Mouse (Mus musculus) ovary, postnatal 36 days (tissue): ENCODE results near the gene Myo5c.
"Not testable (repeated sequence)": the region's sequence is repeated elsewhere in the genome, so short reads cannot be mapped to it uniquely, and the experiment has no call there.

Experiments
- DNase-seq: peaks from one replicate; pipeline ENCODE4 v3.0.0; 2022; ENCODE audit warnings: low spot score, mixed read lengths

The Myo5c gene

GRCm38 (mm10) chr9:75244527-75244926, 12.7 kb downstream of the Myo5c start:
- DNase-seq, result no peak

DNA sequence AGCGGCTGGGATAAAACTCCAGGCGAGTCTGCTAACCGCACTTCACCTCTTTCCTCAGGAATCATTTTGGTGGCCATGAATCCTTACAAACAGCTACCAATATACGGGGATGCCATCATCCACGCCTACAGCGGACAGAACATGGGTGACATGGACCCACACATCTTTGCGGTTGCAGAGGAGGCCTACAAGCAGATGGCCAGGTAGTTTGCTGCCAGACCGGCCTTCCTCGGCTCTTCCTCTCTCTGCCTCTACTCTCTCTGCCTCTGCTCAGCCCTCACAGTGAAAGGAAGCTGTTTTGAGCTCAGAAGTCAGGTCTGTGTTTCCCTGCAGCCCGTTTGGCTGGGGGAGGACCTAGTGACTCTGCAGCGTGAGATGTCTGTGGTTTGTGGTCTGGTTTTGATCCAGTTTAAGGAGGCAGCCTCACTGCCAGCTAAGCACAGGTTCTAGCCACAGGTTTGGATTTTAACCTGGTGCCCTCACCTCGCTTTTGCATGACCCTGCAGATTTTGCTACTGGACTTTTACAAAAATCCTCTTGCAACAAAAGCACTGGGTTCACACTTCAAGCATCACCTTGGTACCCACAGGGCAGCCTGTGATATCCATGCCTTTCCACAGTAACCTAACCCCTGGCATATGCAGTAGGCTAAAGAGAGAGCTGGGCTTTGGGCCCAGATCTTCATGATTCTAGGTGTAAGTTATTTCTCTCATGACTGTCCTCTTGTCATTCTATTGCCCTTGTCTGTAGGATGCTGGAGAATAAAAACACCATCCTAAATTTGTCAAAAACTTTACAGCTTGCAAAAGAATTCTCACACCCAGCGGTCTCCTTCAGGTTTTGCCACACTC, 14.5 kb downstream of the Myo5c start:
- DNase-seq, result no peak

GRCm38 (mm10) chr9:75247870-75248269, 16.1 kb downstream of the Myo5c start:
- DNase-seq, result no peak

DNA sequence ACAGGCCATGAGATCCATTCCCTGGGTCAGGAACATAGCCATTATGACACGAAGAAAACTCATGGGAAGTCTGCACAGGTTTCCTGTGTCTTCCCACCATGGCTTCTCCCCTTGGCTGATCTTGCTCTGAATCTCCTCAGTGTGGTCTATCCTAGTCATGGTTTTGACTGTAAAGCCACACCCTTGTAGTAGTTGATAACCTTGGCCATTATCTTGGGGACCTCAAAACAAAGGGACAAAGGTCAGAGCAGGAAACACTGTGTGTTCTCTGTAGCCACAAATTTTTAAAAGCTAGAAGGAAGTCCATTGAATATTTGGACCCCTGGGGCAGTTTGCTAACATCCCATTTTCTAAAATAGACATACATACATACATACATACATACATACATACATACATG, 16.5 kb downstream of the Myo5c start:
- DNase-seq, result no peak

DNA sequence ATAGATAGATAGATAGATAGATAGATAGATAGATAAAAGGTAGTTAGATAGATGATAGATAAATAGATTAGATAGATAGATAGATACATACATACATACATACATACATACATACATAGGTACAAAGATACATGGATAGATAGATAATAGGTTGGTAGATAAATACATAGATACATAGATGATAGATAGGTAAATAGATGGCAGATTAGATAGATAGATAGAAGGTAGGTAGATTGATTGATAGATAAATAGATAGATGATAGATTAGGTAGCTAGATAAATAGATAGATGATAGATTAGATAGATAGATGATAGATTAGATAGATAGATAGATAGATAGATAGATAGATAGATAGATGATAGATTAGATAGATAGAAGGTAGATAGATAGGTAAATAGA, 17.1 kb downstream of the Myo5c start:
- DNase-seq, result no peak

GRCm38 (mm10) chr9:75253158-75253557, 21.3 kb downstream of the Myo5c start:
- not testable (repeated sequence) for DNase-seq

GRCm38 (mm10) chr9:75253766-75254165, 21.9 kb downstream of the Myo5c start:
- no peak for DNase-seq

- DNase-seq, result no peak
Observed at GRCm38 (mm10) chr9:75254196-75254955, 22.6 kb downstream of the Myo5c start.

DNA sequence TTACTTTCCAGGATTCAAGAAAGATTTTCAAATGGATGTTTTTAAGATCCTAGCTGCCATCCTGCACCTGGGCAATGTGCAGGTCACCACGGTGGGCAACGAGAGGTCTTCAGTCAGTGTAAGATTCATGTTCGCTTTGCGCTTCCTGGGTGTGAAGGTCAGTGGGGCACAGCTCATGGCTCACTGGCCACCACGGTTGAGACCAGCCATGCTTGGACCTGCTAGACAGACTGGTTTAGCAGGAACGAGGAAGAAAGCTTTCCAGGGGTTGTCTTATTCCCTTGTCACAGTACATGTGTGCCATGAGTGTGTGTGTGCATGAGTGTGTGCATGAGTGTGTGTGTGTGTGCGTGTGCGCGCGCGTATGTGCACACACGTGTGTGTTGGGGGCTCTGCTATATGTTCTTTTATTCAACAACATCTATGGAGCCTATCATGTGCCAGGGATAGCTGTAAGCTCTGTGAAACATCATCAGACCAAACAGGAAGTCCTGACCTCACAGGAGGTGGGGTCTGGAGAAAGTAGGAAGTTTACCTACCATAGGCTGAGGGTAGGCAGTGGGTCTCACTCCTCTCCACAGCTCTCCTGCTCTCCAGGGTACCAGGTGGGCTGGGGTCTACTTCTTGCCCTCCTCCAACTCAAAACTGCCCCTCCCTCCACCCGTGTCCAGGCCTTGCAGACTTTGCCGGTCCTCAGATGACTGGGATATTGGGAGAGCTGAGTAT, 24.2 kb downstream of the Myo5c start:
- no peak for DNase-seq

DNA sequence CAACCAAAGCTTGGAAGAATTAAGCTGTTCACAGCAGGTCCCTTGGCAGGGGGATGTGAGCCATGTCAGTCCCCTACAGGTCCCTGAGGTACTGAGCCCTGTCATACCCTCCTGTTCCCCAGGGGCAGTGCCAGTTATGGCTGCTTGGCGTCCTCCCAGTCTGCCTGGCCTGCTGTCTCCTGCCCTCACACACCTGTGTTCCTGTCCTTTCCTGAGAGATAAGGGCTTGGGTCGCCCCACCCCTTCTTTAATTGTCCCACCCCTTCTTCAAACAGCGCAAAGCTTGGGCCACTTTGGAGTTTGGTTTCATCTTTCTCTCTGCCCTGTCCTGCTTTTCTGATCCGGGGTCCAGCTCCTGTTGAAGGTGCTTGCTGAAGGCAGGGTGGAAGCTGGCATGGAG, 27.0 kb downstream of the Myo5c start:
- DNase-seq, result no peak

DNA sequence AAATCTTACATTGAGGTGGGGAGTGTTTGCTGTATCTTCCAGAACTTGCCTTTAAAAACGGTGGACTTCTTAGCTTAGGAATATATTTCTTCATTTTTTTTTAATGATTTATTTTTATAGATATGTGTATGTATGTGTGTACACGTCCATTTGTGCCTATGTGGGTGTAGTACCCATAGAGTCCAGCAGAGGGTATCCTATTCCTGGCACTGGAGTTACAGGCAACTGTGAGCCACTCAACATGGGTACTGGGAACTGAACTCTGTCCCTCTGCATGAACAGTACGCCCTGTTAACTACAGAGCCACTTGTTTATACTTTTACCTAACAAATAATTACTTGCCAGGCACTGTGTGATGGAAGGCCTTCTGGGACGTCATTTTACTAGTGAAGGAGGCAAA, 27.8 kb downstream of the Myo5c start:
- DNase-seq, result no peak

GRCm38 (mm10) chr9:75261332-75261872, 29.6 kb downstream of the Myo5c start:
- no peak for DNase-seq

- DNase-seq, result no peak
Observed at GRCm38 (mm10) chr9:75262235-75262826, 30.5 kb downstream of the Myo5c start.

DNA sequence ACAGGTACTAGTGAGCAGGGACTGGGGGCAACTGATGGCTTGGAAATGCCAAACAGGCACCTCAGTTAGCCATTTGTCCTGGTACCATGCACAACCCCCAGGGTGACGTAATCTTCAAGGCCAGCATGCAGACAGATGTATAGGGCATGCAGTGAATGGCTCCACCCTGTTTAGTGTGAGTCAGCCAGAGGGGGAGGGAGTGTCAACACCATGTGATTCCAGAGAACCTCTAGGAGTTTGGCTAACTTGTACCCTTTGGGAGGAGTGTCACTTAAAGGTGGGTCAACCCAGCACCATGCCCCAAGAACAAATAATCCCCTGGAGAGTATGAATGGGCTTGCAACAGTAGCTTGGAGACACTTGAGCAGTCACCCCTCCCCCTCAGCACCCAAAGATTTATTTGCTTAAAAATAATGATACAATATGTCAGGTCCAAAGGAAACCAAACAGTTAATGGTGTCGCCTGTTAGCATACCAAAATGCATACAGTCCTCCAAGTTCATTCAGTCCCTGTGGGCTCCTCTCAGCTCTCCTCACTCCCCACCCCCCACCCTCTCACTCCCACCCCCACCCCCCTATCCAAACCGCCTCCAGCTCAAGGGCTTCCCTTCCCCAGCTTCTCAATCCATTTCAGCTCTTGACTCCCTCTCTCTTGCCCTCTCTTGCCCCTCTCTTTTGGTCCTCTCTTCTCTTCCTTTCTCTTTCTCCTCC, 32.3 kb downstream of the Myo5c start:
- no peak for DNase-seq

DNA sequence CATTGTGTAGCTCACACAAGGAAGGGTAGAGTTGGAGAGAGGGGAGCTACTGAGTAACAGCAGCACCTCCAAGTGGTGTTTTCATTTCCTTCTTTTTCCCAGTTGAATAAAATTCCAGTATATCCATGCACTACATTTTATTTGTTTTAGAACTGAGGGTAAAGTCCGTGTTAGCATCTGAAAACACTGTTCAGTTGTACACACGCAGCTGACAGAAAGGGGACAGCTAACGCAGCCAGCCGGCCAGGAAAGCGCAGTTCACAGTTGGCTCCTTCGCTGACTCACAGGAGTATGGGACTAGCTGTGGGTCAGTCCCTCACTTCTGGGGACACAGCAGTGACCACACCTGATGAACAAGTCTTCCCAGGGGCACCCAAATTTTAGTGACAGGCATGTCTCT, 35.3 kb downstream of the Myo5c start:
- no peak for DNase-seq

DNA sequence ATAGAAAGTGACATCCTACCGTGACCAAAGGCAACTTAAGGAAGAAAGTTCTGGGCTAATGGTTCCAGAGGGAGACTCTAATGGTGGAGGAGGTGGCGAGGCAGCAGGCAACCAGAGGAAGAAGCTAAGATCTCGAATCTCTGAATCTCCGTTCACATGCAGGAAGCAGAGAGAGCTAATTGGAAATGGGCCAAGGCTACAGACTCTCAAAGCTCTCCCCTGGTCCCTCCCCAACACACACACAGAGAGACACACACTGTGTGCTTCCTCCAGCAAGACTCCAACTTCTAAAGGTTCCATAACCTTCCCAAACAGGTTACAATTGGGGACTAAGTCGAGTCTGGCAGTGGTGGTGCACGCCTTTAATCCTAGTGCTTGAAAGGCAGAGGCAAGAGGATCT, 38.6 kb downstream of the Myo5c start:
- no peak for DNase-seq

GRCm38 (mm10) chr9:75271539-75271938, 39.7 kb downstream of the Myo5c start:
- DNase-seq, result no peak

DNA sequence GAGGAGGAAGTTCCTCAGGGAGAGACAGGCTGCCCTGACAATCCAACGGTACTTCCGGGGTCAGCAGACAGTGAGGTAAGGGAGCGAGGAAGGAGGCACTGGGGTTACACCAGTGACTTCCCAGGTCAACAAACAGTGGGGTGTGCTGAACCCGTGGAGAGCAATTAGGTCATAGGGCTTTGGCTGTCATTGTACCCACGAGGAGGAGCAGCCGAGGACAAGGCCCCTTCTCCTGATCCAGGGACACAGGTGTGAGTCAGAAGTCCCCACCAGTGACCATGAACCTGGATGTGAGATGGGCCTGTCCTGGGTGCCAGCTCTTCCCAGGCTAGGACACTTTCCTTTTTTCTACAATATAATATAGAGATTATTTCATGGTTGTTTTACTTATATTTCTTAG, 41.8 kb downstream of the Myo5c start:
- no peak for DNase-seq

GRCm38 (mm10) chr9:75274486-75274885, 42.7 kb downstream of the Myo5c start:
- no peak for DNase-seq

GRCm38 (mm10) chr9:75275051-75275450, 43.2 kb downstream of the Myo5c start:
- no peak for DNase-seq

DNA sequence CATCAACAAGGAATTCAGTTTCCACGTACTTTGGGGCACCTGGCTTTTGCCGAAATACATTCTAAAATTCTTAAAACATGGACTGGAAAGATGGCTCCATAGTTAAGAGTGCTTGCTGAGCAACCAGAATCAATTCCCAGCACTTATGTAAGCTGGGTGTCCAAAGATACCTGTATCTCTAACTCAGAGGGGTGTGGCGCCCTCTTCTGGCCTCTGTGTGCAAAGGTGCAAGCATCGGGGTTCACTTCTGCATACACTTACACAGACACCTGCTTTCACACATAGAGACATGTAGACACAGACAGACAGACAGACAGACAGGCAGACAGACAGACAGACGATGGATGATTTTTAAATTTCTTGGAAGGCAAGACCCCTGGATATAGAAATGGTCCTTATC, 49.0 kb downstream of the Myo5c start:
- DNase-seq, result peak; percentile 42
